Comparison of ENCODE assay signal across 9 mouse cellular contexts in genomic region chr9:14866957-14867356, GRCm38 (mm10). TPM values are rescaled to one million over a fixed set of nuclear protein-coding genes. Genes with fewer than 3 reads are reported as not detected.
DNase-seq lines count a peak whose midpoint lies in the region; ATAC-seq and TF ChIP-seq lines count a peak whose summit lies in the region.
"Had no signal": no experiment of that assay in that cellular context is flagged by ENCODE, and none has a peak within 500 bp of the region (broad histone marks: within the 10 kb centered on the region; RNA-seq: fewer than 3 reads in every experiment).

No protein-coding gene starts in this region.

- peak; percentile 83 for TF ChIP-seq CTCF in intestine, postnatal 0 days (IDR thresholded peaks at IDR 0.05; ENCODE audit: low read depth)
- TF ChIP-seq CTCF in lung, postnatal 0 days (IDR thresholded peaks at IDR 0.05): peak; percentile 87

- no peak overlapping the region for H3K27ac ChIP-seq in intestine, postnatal 0 days (ENCODE audit: low read depth, low read length)
- H3K27ac ChIP-seq in intestine, embryonic 16.5 days (ENCODE audit: low read length): no peak overlapping the region
- H3K27ac ChIP-seq in forebrain, embryonic 14.5 days (ENCODE audit: low read depth, low read length): no peak overlapping the region
- H3K27ac ChIP-seq in lung, postnatal 0 days (ENCODE audit: low read length): no peak overlapping the region
- H3K27ac ChIP-seq: limb, embryonic 15.5 days had no signal

- H3K27me3 ChIP-seq in intestine, postnatal 0 days (replicated peaks; ENCODE audit: control insufficient read depth, insufficient read depth, low read length): peaks cover 6% of the 10 kb centered on the region; the same call in 1 of the 2 replicates
- no peaks in the 10 kb centered on the region for H3K27me3 ChIP-seq in intestine, embryonic 16.5 days (replicated peaks; ENCODE audit: control insufficient read depth, insufficient read depth, low read length)
- H3K27me3 ChIP-seq in forebrain, embryonic 14.5 days (replicated peaks; ENCODE audit: control insufficient read depth, insufficient read depth, low read length): 0 out of 2 replicates have a peak, but pooled peaks cover 2% of the 10 kb centered on the region
- H3K27me3 ChIP-seq in lung, postnatal 0 days (replicated peaks; ENCODE audit: insufficient read depth, low read length): no peaks in the 10 kb centered on the region

- H3K36me3 ChIP-seq in intestine, postnatal 0 days (ENCODE audit: control insufficient read depth, insufficient read depth): no peaks in the 10 kb centered on the region
- no peaks in the 10 kb centered on the region for H3K36me3 ChIP-seq in intestine, embryonic 16.5 days (ENCODE audit: control insufficient read depth, insufficient read depth, low read length)
- no peaks in the 10 kb centered on the region for H3K36me3 ChIP-seq in forebrain, embryonic 14.5 days (ENCODE audit: control insufficient read depth, insufficient read depth, low read length)
- H3K36me3 ChIP-seq in lung, postnatal 0 days (ENCODE audit: insufficient read depth, low read length): no peaks in the 10 kb centered on the region
- H3K36me3 ChIP-seq: limb, embryonic 15.5 days had no signal

- DNase-seq in ZHBTc4 (ENCODE audit: low read depth, low spot score) (peak; percentile 67), adipocyte (ENCODE audit: low spot score) (no peak)
- DNase-seq in forebrain, embryonic 14.5 days (ENCODE audit: low spot score): peak; percentile 62
- peak; percentile 41 for DNase-seq in kidney, postnatal 14 days
- peak; percentile 68 for DNase-seq in lung, postnatal 0 days (ENCODE audit: low spot score)
- DNase-seq in right cerebral cortex, adult 18-20 months: peak; percentile 49

- no peak overlapping the region for H3K4me2 ChIP-seq in intestine, postnatal 0 days (replicated peaks; ENCODE audit: low read depth)
- no peak overlapping the region for H3K4me2 ChIP-seq in intestine, embryonic 16.5 days (ENCODE audit: low read depth, low read length)
- no peak overlapping the region for H3K4me2 ChIP-seq in forebrain, embryonic 14.5 days (ENCODE audit: low read length)
- H3K4me2 ChIP-seq in lung, postnatal 0 days (replicated peaks; ENCODE audit: low read depth, low read length): no peak overlapping the region
- H3K4me2 ChIP-seq: limb, embryonic 15.5 days had no signal

- no peak overlapping the region for H3K9ac ChIP-seq in intestine, postnatal 0 days (ENCODE audit: low read depth, low read length)
- H3K9ac ChIP-seq in intestine, embryonic 16.5 days (ENCODE audit: low read depth, low read length): no peak overlapping the region
- H3K9ac ChIP-seq in forebrain, embryonic 14.5 days (ENCODE audit: low read length): no peak overlapping the region
- H3K9ac ChIP-seq in lung, postnatal 0 days (replicated peaks; ENCODE audit: low read depth): no peak overlapping the region
- H3K9ac ChIP-seq: limb, embryonic 15.5 days had no signal

- 30% methylated on average over 7 of the region's 7 CpGs for WGBS in intestine, postnatal 0 days
- 31% methylated on average over 7 of the region's 7 CpGs for WGBS in intestine, embryonic 16.5 days
- 37% methylated on average over 7 of the region's 7 CpGs for WGBS in forebrain, embryonic 14.5 days
- WGBS in lung, postnatal 0 days: 27% methylated on average over 7 of the region's 7 CpGs

- H3K4me1 ChIP-seq in intestine, postnatal 0 days (replicated peaks; ENCODE audit: control insufficient read depth, insufficient read depth, low read length): no peaks in the 10 kb centered on the region
- no peaks in the 10 kb centered on the region for H3K4me1 ChIP-seq in intestine, embryonic 16.5 days (ENCODE audit: control insufficient read depth, insufficient read depth, low read length)
- H3K4me1 ChIP-seq in forebrain, embryonic 14.5 days (ENCODE audit: control insufficient read depth, insufficient read depth, low read length): no peaks in the 10 kb centered on the region
- H3K4me1 ChIP-seq in lung, postnatal 0 days (ENCODE audit: insufficient read depth, low read depth, low read length): no peaks in the 10 kb centered on the region

- no peak overlapping the region for H3K4me3 ChIP-seq in intestine, postnatal 0 days (ENCODE audit: low read depth, low read length)
- no peak overlapping the region for H3K4me3 ChIP-seq in intestine, embryonic 16.5 days (ENCODE audit: low read length)
- H3K4me3 ChIP-seq in forebrain, embryonic 14.5 days (ENCODE audit: low read depth, low read length): no peak overlapping the region
- H3K4me3 ChIP-seq in lung, postnatal 0 days (ENCODE audit: low read depth, low read length): no peak overlapping the region
- H3K4me3 ChIP-seq: limb, embryonic 15.5 days had no signal

- TF ChIP-seq EP300 in lung, postnatal 0 days (IDR thresholded peaks at IDR 0.05): no peak

- no peaks in the 10 kb centered on the region for H3K9me3 ChIP-seq in intestine, postnatal 0 days (ENCODE audit: control insufficient read depth)
- H3K9me3 ChIP-seq in intestine, embryonic 16.5 days (ENCODE audit: control insufficient read depth, low read length): no peaks in the 10 kb centered on the region
- no peaks in the 10 kb centered on the region for H3K9me3 ChIP-seq in forebrain, embryonic 14.5 days (replicated peaks; ENCODE audit: control insufficient read depth, low read length)
- H3K9me3 ChIP-seq in lung, postnatal 0 days (ENCODE audit: low read length): no peaks in the 10 kb centered on the region
- H3K9me3 ChIP-seq: limb, embryonic 15.5 days had no signal

- no peak for ATAC-seq in intestine, postnatal 0 days
- no peak for ATAC-seq in intestine, embryonic 16.5 days
- ATAC-seq in forebrain, embryonic 14.5 days: peak; percentile 35; the same call in 1 of the 2 replicates
- ATAC-seq in lung, postnatal 0 days: peak; percentile 62

RNA-seq across cellular contexts. Expression of gene Gpr83, which starts 6.9 kb away (rescaled TPM):
- 0.22 and 0.35 TPM in 2 replicates for polyA plus RNA-seq in intestine, postnatal 0 days (2015; fragmentation: Nextera tagmentation; extraction: Ambion mirVana)
- polyA plus RNA-seq in intestine, embryonic 16.5 days (2015; fragmentation: Nextera tagmentation; extraction: Ambion mirVana): 0.32 TPM in 2 replicates
- 0.72 and 1.7 TPM in 2 replicates for polyA plus RNA-seq in forebrain, embryonic 14.5 days (2014; fragmentation: Nextera tagmentation; extraction: Ambion mirVana)
- 0.05 TPM in 1 of 2 replicates, not detected in the other for polyA plus RNA-seq in lung, postnatal 0 days (2015; fragmentation: Nextera tagmentation; extraction: Ambion mirVana)

RNA-seq across cellular contexts. Expression of gene Izumo1r, which starts 36.8 kb away (rescaled TPM):
- not detected in 2 replicates for polyA plus RNA-seq in intestine, postnatal 0 days (2015; fragmentation: Nextera tagmentation; extraction: Ambion mirVana)
- not detected in 2 replicates for polyA plus RNA-seq in intestine, embryonic 16.5 days (2015; fragmentation: Nextera tagmentation; extraction: Ambion mirVana)
- not detected in 2 replicates for polyA plus RNA-seq in forebrain, embryonic 14.5 days (2014; fragmentation: Nextera tagmentation; extraction: Ambion mirVana)
- polyA plus RNA-seq in lung, postnatal 0 days (2015; fragmentation: Nextera tagmentation; extraction: Ambion mirVana): 0.23 TPM in 1 of 2 replicates, not detected in the other

Comparison
In these comparisons a context has a peak if more than half of its experiments do, and no peak if none do; other contexts are left out.
1. ATAC-seq: peak in forebrain, embryonic 14.5 days (single experiment) and lung, postnatal 0 days (single experiment); none in intestine, postnatal 0 days (single experiment) and intestine, embryonic 16.5 days (single experiment).